Mouse (Mus musculus): ENCODE data around the gene Ilk.

GRCm38 (mm10) chr7:105740851-105741250 is 4.5 kb downstream of the Ilk start:
- no peak for TF ChIP-seq CTCF (IDR thresholded peaks at IDR 0.05; ENCODE audit: control insufficient read depth, insufficient read depth, insufficient replicate concordance, low read depth, low read length)
- TF ChIP-seq POLR2A (IDR thresholded peaks at IDR 0.05; ENCODE audit: control insufficient read depth, low read depth, low read length) = no peak

All from testis, adult 2 months (tissue).